Mouse (Mus musculus): ENCODE measurements around the gene Gm2075. TPM values are rescaled to one million over a fixed set of nuclear protein-coding genes. Genes with fewer than 3 reads are reported as not detected.

Gene Gm2075
- not detected in 2 replicates for polyA plus RNA-seq (2012; rRNA removed)

GRCm38 (mm10) chr12:88011548-88011947, at the start of gene Gm2075:
Gm2075 (plus strand) TSS chr12:88011848.

DNA sequence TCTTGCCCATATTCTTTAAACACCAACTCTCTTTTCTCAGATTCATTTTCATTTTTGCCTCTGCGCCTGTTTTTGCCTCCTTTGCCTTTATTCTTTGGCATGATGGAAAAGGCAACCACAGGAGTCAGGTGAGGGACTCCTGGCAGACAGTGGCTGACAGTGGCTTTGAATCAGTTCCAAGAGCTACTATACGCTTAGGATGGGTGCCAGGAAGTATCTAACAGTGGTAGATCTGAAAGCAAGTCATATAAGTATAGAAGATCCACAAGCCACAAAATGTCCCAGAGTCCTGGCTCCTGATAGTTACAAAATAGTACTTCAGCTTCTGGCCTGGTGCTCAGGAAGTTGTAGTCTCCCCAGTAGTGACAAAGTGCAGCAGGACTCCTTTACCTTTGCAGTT, 7.0 kb downstream of the Gm2075 start, which contains the start of gene Gm6803:
Gene Gm6803 (minus strand): TSS at position 101 of the 400 bp plus-strand sequence.

DNA sequence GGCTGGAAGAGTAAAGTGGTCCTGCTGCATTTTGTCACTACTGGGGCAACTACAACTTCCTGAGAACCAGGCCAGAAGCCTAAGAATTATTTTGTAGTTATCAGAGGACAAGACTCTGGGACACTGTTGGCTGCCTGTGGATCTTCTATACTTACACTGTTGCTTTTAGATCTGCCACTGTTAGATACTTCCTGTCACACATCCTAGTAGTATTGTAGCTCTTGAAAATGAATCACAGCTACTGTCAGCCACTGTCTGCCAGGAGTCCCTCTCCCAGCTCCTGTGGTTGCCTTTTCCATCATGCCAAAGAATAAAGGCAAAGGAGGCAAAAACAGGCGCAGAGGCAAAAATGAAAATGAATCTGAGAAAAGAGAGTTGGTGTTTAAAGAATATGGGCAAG, 15.1 kb downstream of the Gm2075 start, which contains the start of gene Gm2056:
Gene Gm2056 (plus strand): TSS at position 301 of the 400 bp plus-strand sequence.

Other genes starting within 250 kb of the Gm2075 start
- not detected in 2 replicates for gene Gm21319, start 236.1 kb upstream of the Gm2075 start, polyA plus RNA-seq (2012; rRNA removed)
- gene Gm21936, start 216.3 kb upstream of the Gm2075 start, polyA plus RNA-seq (2012; rRNA removed) = not detected in 2 replicates
- not detected in 2 replicates for gene BB287469, start 195.3 kb upstream of the Gm2075 start, polyA plus RNA-seq (2012; rRNA removed)
- not detected in 2 replicates for gene Gm2001, start 169.5 kb upstream of the Gm2075 start, polyA plus RNA-seq (2012; rRNA removed)
- gene Gm2016, start 137.8 kb upstream of the Gm2075 start, polyA plus RNA-seq (2012; rRNA removed) = not detected in 2 replicates
- gene Gm2022, start 116.5 kb upstream of the Gm2075 start, polyA plus RNA-seq (2012; rRNA removed) = not detected in 2 replicates
- not detected in 2 replicates for gene Gm2035, start 92.0 kb upstream of the Gm2075 start, polyA plus RNA-seq (2012; rRNA removed)
- not detected in 2 replicates for gene Gm2042, start 57.8 kb upstream of the Gm2075 start, polyA plus RNA-seq (2012; rRNA removed)
- not detected in 2 replicates for gene Gm6803, start 6.9 kb downstream of the Gm2075 start, polyA plus RNA-seq (2012; rRNA removed)
- not detected in 2 replicates for gene Gm2056, start 15.2 kb downstream of the Gm2075 start, polyA plus RNA-seq (2012; rRNA removed)
- gene Gm16368, start 71.8 kb downstream of the Gm2075 start, polyA plus RNA-seq (2012; rRNA removed) = not detected in 2 replicates
- not detected in 2 replicates for gene Gm10436, start 170.3 kb downstream of the Gm2075 start, polyA plus RNA-seq (2012; rRNA removed)
- gene Gm8332, start 238.3 kb downstream of the Gm2075 start, polyA plus RNA-seq (2012; rRNA removed) = not detected in 2 replicates

All from central nervous system, embryonic 14 days (tissue).